Comparison of ENCODE assay signal across 9 mouse cellular contexts in the genomic region with DNA sequence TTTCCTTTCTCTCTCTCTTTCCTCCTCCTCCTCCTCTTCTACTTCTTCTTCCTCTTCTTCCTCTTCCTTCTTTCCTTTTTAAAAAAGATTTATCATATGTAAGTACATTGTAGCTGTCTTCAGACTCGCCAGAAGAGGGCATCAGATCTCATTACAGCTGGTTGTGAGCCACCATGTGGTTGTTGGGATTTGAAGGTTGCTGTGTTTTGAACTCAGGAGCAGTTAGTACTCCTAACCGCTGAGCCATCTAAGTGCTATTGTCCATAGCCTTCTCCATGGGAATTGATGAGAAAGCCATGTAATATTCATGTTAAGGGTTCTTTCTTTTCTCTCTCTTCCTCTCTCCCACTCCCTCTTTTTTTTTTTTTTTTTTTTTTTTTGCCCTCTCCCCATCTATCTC. TPM values are rescaled to one million over a fixed set of nuclear protein-coding genes. Genes with fewer than 3 reads are reported as not detected.
DNase-seq lines count a peak whose midpoint lies in the region; ATAC-seq lines count a peak whose summit lies in the region.
"Had no signal": no experiment of that assay in that cellular context is flagged by ENCODE, and none has a peak within 500 bp of the region (broad histone marks: within the 10 kb centered on the region; RNA-seq: fewer than 3 reads in every experiment).

No protein-coding gene starts in this region.

- no peaks in the 10 kb centered on the region for H3K4me1 ChIP-seq in midbrain, embryonic 14.5 days (ENCODE audit: control insufficient read depth, insufficient read depth, low read length)
- peaks cover 13% of the 10 kb centered on the region for H3K4me1 ChIP-seq in midbrain, embryonic 10.5 days
- peaks cover 7% of the 10 kb centered on the region for H3K4me1 ChIP-seq in embryonic facial prominence, embryonic 10.5 days
- peaks cover 25% of the 10 kb centered on the region for H3K4me1 ChIP-seq in liver, embryonic 15.5 days (replicated peaks)

- H3K27ac ChIP-seq in midbrain, embryonic 14.5 days (replicated peaks; ENCODE audit: low read depth, low read length) = no peak overlapping the region
- H3K27ac ChIP-seq in midbrain, embryonic 10.5 days (replicated peaks) = no peak overlapping the region
- H3K27ac ChIP-seq in embryonic facial prominence, embryonic 10.5 days (replicated peaks) = no peak overlapping the region
- H3K27ac ChIP-seq in liver, embryonic 15.5 days (replicated peaks) = peak overlapping the region; percentile 61; the same call in 1 of the 2 replicates

- H3K9ac ChIP-seq in midbrain, embryonic 14.5 days (replicated peaks; ENCODE audit: low read length) = no peak overlapping the region
- no peak overlapping the region for H3K9ac ChIP-seq in liver, embryonic 15.5 days

- 44% methylated on average over 2 of the region's 2 CpGs for WGBS in midbrain, embryonic 14.5 days
- 40% methylated on average over 2 of the region's 2 CpGs for WGBS in midbrain, embryonic 10.5 days
- WGBS in embryonic facial prominence, embryonic 10.5 days = 35% methylated on average over 2 of the region's 2 CpGs
- WGBS in liver, embryonic 15.5 days (ENCODE audit: insufficient replicate concordance) = 35% methylated on average over 2 of the region's 2 CpGs

- no peak overlapping the region for H3K4me2 ChIP-seq in midbrain, embryonic 14.5 days (ENCODE audit: low read length)
- peak overlapping the region; percentile 73 for H3K4me2 ChIP-seq in liver, embryonic 15.5 days

- DNase-seq in embryo, embryonic 10.5 days (ENCODE audit: low spot score) = peak; percentile 27
- no peak for DNase-seq in embryo, embryonic 11 days
- peak; percentile 28 for DNase-seq in midbrain, embryonic 14.5 days
- DNase-seq in midbrain, embryonic 10.5 days (ENCODE audit: low spot score) = no peak
- no peak for DNase-seq in embryonic facial prominence, embryonic 10.5 days (ENCODE audit: low spot score)
- DNase-seq in thymus, postnatal 0 days (ENCODE audit: low spot score) = peak; percentile 40
- DNase-seq in left cerebral cortex, adult 9 months (ENCODE audit: low spot score in 2 of 2) = no peak

- H3K27me3 ChIP-seq in midbrain, embryonic 14.5 days (ENCODE audit: control insufficient read depth, insufficient read depth, low read length) = no peaks in the 10 kb centered on the region
- H3K27me3 ChIP-seq in midbrain, embryonic 10.5 days (ENCODE audit: low read depth, poor library complexity, severe bottlenecking) = no peaks in the 10 kb centered on the region
- H3K27me3 ChIP-seq in embryonic facial prominence, embryonic 10.5 days (replicated peaks; ENCODE audit: low read depth, poor library complexity, severe bottlenecking) = no peaks in the 10 kb centered on the region
- no peaks in the 10 kb centered on the region for H3K27me3 ChIP-seq in liver, embryonic 15.5 days
- H3K27me3 ChIP-seq: limb, embryonic 15.5 days had no signal

- no peaks in the 10 kb centered on the region for H3K9me3 ChIP-seq in midbrain, embryonic 14.5 days (ENCODE audit: control insufficient read depth, low read length)
- H3K9me3 ChIP-seq in midbrain, embryonic 10.5 days (replicated peaks) = no peaks in the 10 kb centered on the region
- H3K9me3 ChIP-seq in embryonic facial prominence, embryonic 10.5 days = no peaks in the 10 kb centered on the region
- H3K9me3 ChIP-seq in liver, embryonic 15.5 days (replicated peaks) = no peaks in the 10 kb centered on the region
- H3K9me3 ChIP-seq: limb, embryonic 15.5 days had no signal

- no peak overlapping the region for H3K4me3 ChIP-seq in midbrain, embryonic 14.5 days (replicated peaks; ENCODE audit: low read depth, low read length)
- H3K4me3 ChIP-seq in midbrain, embryonic 10.5 days = no peak overlapping the region
- 0 out of 2 replicates have a peak overlapping the region, but pooled peaks have one; percentile 67 for H3K4me3 ChIP-seq in embryonic facial prominence, embryonic 10.5 days
- H3K4me3 ChIP-seq in liver, embryonic 15.5 days (replicated peaks) = peak overlapping the region; percentile 24; the same call in 1 of the 2 replicates

- ATAC-seq in midbrain, embryonic 14.5 days (ENCODE audit: low FRiP score, low TSS enrichment) = no peak
- ATAC-seq in liver, embryonic 15.5 days (ENCODE audit: insufficient read depth) = peak; percentile 38

- H3K36me3 ChIP-seq in midbrain, embryonic 14.5 days (ENCODE audit: control insufficient read depth, insufficient read depth, low read length) = peaks cover 44% of the 10 kb centered on the region
- H3K36me3 ChIP-seq in midbrain, embryonic 10.5 days = peaks cover 53% of the 10 kb centered on the region
- peaks cover 50% of the 10 kb centered on the region for H3K36me3 ChIP-seq in embryonic facial prominence, embryonic 10.5 days (replicated peaks)
- peaks cover 46% of the 10 kb centered on the region for H3K36me3 ChIP-seq in liver, embryonic 15.5 days (replicated peaks)

RNA-seq across cellular contexts. Expression of gene Snapin, which starts 0.5 kb away (rescaled TPM):
- polyA plus RNA-seq in midbrain, embryonic 14.5 days (2014; fragmentation: Nextera tagmentation; extraction: Ambion mirVana) = 89.7 and 92.8 TPM in 2 replicates
- polyA plus RNA-seq in midbrain, embryonic 10.5 days (2016; fragmentation: Nextera tagmentation; extraction: Ambion mirVana) = 65.5 and 75.1 TPM in 2 replicates
- polyA plus RNA-seq in embryonic facial prominence, embryonic 10.5 days (2016; fragmentation: Nextera tagmentation; extraction: Ambion mirVana) = 55.5 and 57.2 TPM in 2 replicates
- 16.2 and 17.8 TPM in 2 replicates for polyA plus RNA-seq in liver, embryonic 15.5 days (2015; fragmentation: Nextera tagmentation; extraction: Ambion mirVana)
- polyA plus RNA-seq in thymus, postnatal 0 days (2015; fragmentation: Nextera tagmentation; extraction: Ambion mirVana) = 61.9 and 65.5 TPM in 2 replicates

RNA-seq across cellular contexts. Expression of gene Ilf2, which starts 15.4 kb away (rescaled TPM):
- 271 and 282 TPM in 2 replicates for polyA plus RNA-seq in midbrain, embryonic 14.5 days (2014; fragmentation: Nextera tagmentation; extraction: Ambion mirVana)
- polyA plus RNA-seq in midbrain, embryonic 10.5 days (2016; fragmentation: Nextera tagmentation; extraction: Ambion mirVana) = 343 and 346 TPM in 2 replicates
- polyA plus RNA-seq in embryonic facial prominence, embryonic 10.5 days (2016; fragmentation: Nextera tagmentation; extraction: Ambion mirVana) = 356 and 367 TPM in 2 replicates
- polyA plus RNA-seq in liver, embryonic 15.5 days (2015; fragmentation: Nextera tagmentation; extraction: Ambion mirVana) = 48.2 and 50.8 TPM in 2 replicates
- polyA plus RNA-seq in thymus, postnatal 0 days (2015; fragmentation: Nextera tagmentation; extraction: Ambion mirVana) = 137 and 146 TPM in 2 replicates

RNA-seq across cellular contexts. Expression of gene Chtop, which starts 17.9 kb away (rescaled TPM):
- polyA plus RNA-seq in midbrain, embryonic 14.5 days (2014; fragmentation: Nextera tagmentation; extraction: Ambion mirVana) = 135 and 145 TPM in 2 replicates
- polyA plus RNA-seq in midbrain, embryonic 10.5 days (2016; fragmentation: Nextera tagmentation; extraction: Ambion mirVana) = 193 and 205 TPM in 2 replicates
- polyA plus RNA-seq in embryonic facial prominence, embryonic 10.5 days (2016; fragmentation: Nextera tagmentation; extraction: Ambion mirVana) = 181 and 188 TPM in 2 replicates
- polyA plus RNA-seq in liver, embryonic 15.5 days (2015; fragmentation: Nextera tagmentation; extraction: Ambion mirVana) = 49.8 and 51.6 TPM in 2 replicates
- polyA plus RNA-seq in thymus, postnatal 0 days (2015; fragmentation: Nextera tagmentation; extraction: Ambion mirVana) = 162 and 169 TPM in 2 replicates

RNA-seq across cellular contexts. Expression of gene S100a1, which starts 22.8 kb away (rescaled TPM):
- 8.2 and 8.3 TPM in 2 replicates for polyA plus RNA-seq in midbrain, embryonic 14.5 days (2014; fragmentation: Nextera tagmentation; extraction: Ambion mirVana)
- polyA plus RNA-seq in midbrain, embryonic 10.5 days (2016; fragmentation: Nextera tagmentation; extraction: Ambion mirVana) = 5.4 and 7.2 TPM in 2 replicates
- polyA plus RNA-seq in embryonic facial prominence, embryonic 10.5 days (2016; fragmentation: Nextera tagmentation; extraction: Ambion mirVana) = 5.7 and 6.4 TPM in 2 replicates
- 24.3 and 24.4 TPM in 2 replicates for polyA plus RNA-seq in liver, embryonic 15.5 days (2015; fragmentation: Nextera tagmentation; extraction: Ambion mirVana)
- polyA plus RNA-seq in thymus, postnatal 0 days (2015; fragmentation: Nextera tagmentation; extraction: Ambion mirVana) = 46.7 and 50.4 TPM in 2 replicates

RNA-seq across cellular contexts. Expression of gene S100a13, which starts 22.9 kb away (rescaled TPM):
- 5.9 and 8.0 TPM in 2 replicates for polyA plus RNA-seq in midbrain, embryonic 14.5 days (2014; fragmentation: Nextera tagmentation; extraction: Ambion mirVana)
- 9.3 and 9.5 TPM in 2 replicates for polyA plus RNA-seq in midbrain, embryonic 10.5 days (2016; fragmentation: Nextera tagmentation; extraction: Ambion mirVana)
- 8.3 and 8.5 TPM in 2 replicates for polyA plus RNA-seq in embryonic facial prominence, embryonic 10.5 days (2016; fragmentation: Nextera tagmentation; extraction: Ambion mirVana)
- polyA plus RNA-seq in liver, embryonic 15.5 days (2015; fragmentation: Nextera tagmentation; extraction: Ambion mirVana) = 16.1 and 18.9 TPM in 2 replicates
- polyA plus RNA-seq in thymus, postnatal 0 days (2015; fragmentation: Nextera tagmentation; extraction: Ambion mirVana) = 146 and 154 TPM in 2 replicates

Comparison
In these comparisons a context has a peak if more than half of its experiments do, and no peak if none do; other contexts are left out.
1. DNase-seq: peak in embryo, embryonic 10.5 days (single experiment), midbrain, embryonic 14.5 days (single experiment) and thymus, postnatal 0 days (single experiment); none in embryo, embryonic 11 days (single experiment), midbrain, embryonic 10.5 days (single experiment), embryonic facial prominence, embryonic 10.5 days (single experiment) and left cerebral cortex, adult 9 months (0 of 2).
2. H3K4me3 ChIP-seq: peak in embryonic facial prominence, embryonic 10.5 days (single experiment) and liver, embryonic 15.5 days (single experiment); none in midbrain, embryonic 14.5 days (single experiment) and midbrain, embryonic 10.5 days (single experiment).